Mouse (Mus musculus): ENCODE measurements around the gene Rgs4. TPM values are rescaled to one million over a fixed set of nuclear protein-coding genes. Genes with fewer than 3 reads are reported as not detected.

Gene Rgs4
- total RNA-seq, 1 experiment: 1.1 TPM

DNA sequence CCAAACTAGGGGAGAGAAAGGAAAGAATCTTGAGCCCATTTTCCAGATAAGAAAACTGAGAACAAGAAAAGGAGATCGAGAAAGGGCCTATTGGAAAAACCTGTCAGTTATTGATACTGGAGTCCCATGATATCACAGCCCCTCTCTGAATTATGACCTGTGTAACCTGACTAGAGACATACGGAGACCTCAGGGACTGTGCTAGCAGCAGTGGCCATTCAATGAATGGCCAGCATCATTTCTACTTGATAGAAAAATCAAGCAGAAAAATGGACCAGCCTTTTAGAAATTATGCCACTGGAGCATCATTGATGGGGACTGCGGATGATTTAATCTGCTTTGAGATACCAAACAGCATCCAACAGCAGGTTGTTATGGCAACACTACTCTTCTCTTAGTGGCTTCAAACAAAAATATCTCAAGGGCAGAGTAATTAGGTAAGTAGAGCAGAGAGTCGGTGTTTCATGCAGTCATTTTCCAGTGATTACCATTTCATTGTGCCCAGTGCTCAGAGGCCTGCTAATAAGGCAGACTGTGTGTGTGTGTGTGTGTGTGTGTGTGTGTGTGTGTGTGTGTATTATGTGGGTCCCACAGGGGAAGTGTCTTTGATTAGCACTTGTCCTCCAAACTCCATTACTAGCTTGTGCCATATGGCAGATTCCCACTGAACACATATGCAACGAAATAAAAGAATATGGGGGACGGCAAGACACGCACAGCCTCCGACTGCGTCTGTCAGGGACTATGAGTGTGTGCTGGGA is 16.6 kb upstream of the Rgs4 start:
- DNase-seq (ENCODE audit: low read depth, low spot score): no peak
- Histone ChIP-seq H3K9ac (ENCODE audit: insufficient read depth, low read depth, low read length, poor library complexity, severe bottlenecking) (no peak overlapping the region), H3K9me3 (ENCODE audit: control insufficient read depth, insufficient read depth, low read depth, low read length) (no peaks in the 10 kb centered on the region), H3K27ac (ENCODE audit: insufficient read depth, low read depth, low read length, poor library complexity, severe bottlenecking) (no peak overlapping the region), H3K4me3 (ENCODE audit: insufficient read depth in 1 of 2, low read depth in 1 of 2, low read length in 2 of 2, poor library complexity in 1 of 2, severe bottlenecking in 1 of 2) (no peak overlapping the region), H3K4me1 (ENCODE audit: control insufficient read depth in 2 of 2, insufficient read depth in 2 of 2, low read length in 2 of 2, poor library complexity in 1 of 2) (no peaks in the 10 kb centered on the region), H3K36me3 (ENCODE audit: control insufficient read depth, insufficient read depth, low read length, poor library complexity, severe bottlenecking) (no peaks in the 10 kb centered on the region)
- in situ Hi-C loops (cut with MboI; ENCODE audit: low sequenced_read_pairs in 2 of 2, unreplicated experiment in 2 of 2): no loop called here
- TF ChIP-seq MAFK (IDR thresholded peaks at IDR 0.05; ENCODE audit: insufficient read depth, low read depth, low read length) (no peak), CHD2 (IDR thresholded peaks at IDR 0.05; ENCODE audit: low read depth, low read length) (no peak), ZNF384 (IDR thresholded peaks at IDR 0.05; ENCODE audit: low read depth, low read length) (no peak), ZC3H11A (IDR thresholded peaks at IDR 0.05; ENCODE audit: borderline replicate concordance, low read depth, low read length) (no peak), HCFC1 (IDR thresholded peaks at IDR 0.05; ENCODE audit: borderline replicate concordance, insufficient read depth, low read length) (no peak)

GRCm38 (mm10) chr1:169762524-169762923 is 15.1 kb upstream of the Rgs4 start:
- H3K9me3 ChIP-seq (ENCODE audit: control insufficient read depth, insufficient read depth, low read depth, low read length): no peaks in the 10 kb centered on the region
- DNase-seq (ENCODE audit: low read depth, low spot score): no peak
- no peaks in the 10 kb centered on the region for H3K4me1 ChIP-seq (ENCODE audit: control insufficient read depth in 2 of 2, insufficient read depth in 2 of 2, low read length in 2 of 2, poor library complexity in 1 of 2)
- no peak overlapping the region for H3K9ac ChIP-seq (ENCODE audit: insufficient read depth, low read depth, low read length, poor library complexity, severe bottlenecking)
- in situ Hi-C loops (cut with MboI; ENCODE audit: low sequenced_read_pairs in 2 of 2, unreplicated experiment in 2 of 2): no loop called here
- no peak overlapping the region for H3K27ac ChIP-seq (ENCODE audit: insufficient read depth, low read depth, low read length, poor library complexity, severe bottlenecking)
- no peak for TF ChIP-seq ZNF384 (IDR thresholded peaks at IDR 0.05; ENCODE audit: low read depth, low read length)
- no peak for TF ChIP-seq HCFC1 (IDR thresholded peaks at IDR 0.05; ENCODE audit: borderline replicate concordance, insufficient read depth, low read length)
- no peak for TF ChIP-seq CHD2 (IDR thresholded peaks at IDR 0.05; ENCODE audit: low read depth, low read length)
- no peak for TF ChIP-seq MAFK (IDR thresholded peaks at IDR 0.05; ENCODE audit: insufficient read depth, low read depth, low read length)
- no peak for TF ChIP-seq ZC3H11A (IDR thresholded peaks at IDR 0.05; ENCODE audit: borderline replicate concordance, low read depth, low read length)
- no peak overlapping the region for H3K4me3 ChIP-seq (ENCODE audit: insufficient read depth in 1 of 2, low read depth in 1 of 2, low read length in 2 of 2, poor library complexity in 1 of 2, severe bottlenecking in 1 of 2)
- H3K36me3 ChIP-seq (ENCODE audit: control insufficient read depth, insufficient read depth, low read length, poor library complexity, severe bottlenecking): no peaks in the 10 kb centered on the region

GRCm38 (mm10) chr1:169756532-169756931 is 9.1 kb upstream of the Rgs4 start:
- no peak for DNase-seq (ENCODE audit: low read depth, low spot score)
- H3K36me3 ChIP-seq (ENCODE audit: control insufficient read depth, insufficient read depth, low read length, poor library complexity, severe bottlenecking): no peaks in the 10 kb centered on the region
- H3K4me3 ChIP-seq (ENCODE audit: insufficient read depth in 1 of 2, low read depth in 1 of 2, low read length in 2 of 2, poor library complexity in 1 of 2, severe bottlenecking in 1 of 2): no peak overlapping the region
- in situ Hi-C loops (cut with MboI; ENCODE audit: low sequenced_read_pairs in 2 of 2, unreplicated experiment in 2 of 2): no loop called here
- H3K9ac ChIP-seq (ENCODE audit: insufficient read depth, low read depth, low read length, poor library complexity, severe bottlenecking): no peak overlapping the region
- no peak overlapping the region for H3K27ac ChIP-seq (ENCODE audit: insufficient read depth, low read depth, low read length, poor library complexity, severe bottlenecking)
- no peaks in the 10 kb centered on the region for H3K9me3 ChIP-seq (ENCODE audit: control insufficient read depth, insufficient read depth, low read depth, low read length)
- H3K4me1 ChIP-seq (ENCODE audit: control insufficient read depth in 2 of 2, insufficient read depth in 2 of 2, low read length in 2 of 2, poor library complexity in 1 of 2): no peaks in the 10 kb centered on the region
- TF ChIP-seq MAFK (IDR thresholded peaks at IDR 0.05; ENCODE audit: insufficient read depth, low read depth, low read length): no peak
- no peak for TF ChIP-seq ZC3H11A (IDR thresholded peaks at IDR 0.05; ENCODE audit: borderline replicate concordance, low read depth, low read length)
- no peak for TF ChIP-seq ZNF384 (IDR thresholded peaks at IDR 0.05; ENCODE audit: low read depth, low read length)
- TF ChIP-seq HCFC1 (IDR thresholded peaks at IDR 0.05; ENCODE audit: borderline replicate concordance, insufficient read depth, low read length): no peak
- TF ChIP-seq CHD2 (IDR thresholded peaks at IDR 0.05; ENCODE audit: low read depth, low read length): no peak

DNA sequence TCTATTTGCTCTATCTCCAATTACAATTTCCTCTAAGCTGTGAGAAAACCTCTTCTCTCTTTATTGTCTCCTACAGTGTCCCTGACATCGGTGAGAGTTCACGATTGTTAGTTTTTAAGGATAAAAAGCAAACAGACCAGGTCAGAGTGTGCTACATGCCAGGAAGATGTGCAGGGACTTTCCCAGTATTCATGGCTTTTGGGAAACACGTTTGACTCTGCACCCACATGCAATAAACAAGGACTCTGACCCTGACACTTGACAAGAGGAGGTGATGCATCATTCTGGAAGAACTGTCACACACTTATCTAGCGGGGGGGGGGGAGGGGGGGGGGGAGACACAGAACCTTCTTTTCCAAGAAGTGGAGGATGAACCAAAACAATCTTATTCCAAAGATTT is 5.0 kb upstream of the Rgs4 start:
- Histone ChIP-seq H3K27ac (ENCODE audit: insufficient read depth, low read depth, low read length, poor library complexity, severe bottlenecking) (no peak overlapping the region), H3K9me3 (ENCODE audit: control insufficient read depth, insufficient read depth, low read depth, low read length) (no peaks in the 10 kb centered on the region), H3K36me3 (ENCODE audit: control insufficient read depth, insufficient read depth, low read length, poor library complexity, severe bottlenecking) (no peaks in the 10 kb centered on the region), H3K4me3 (ENCODE audit: insufficient read depth in 1 of 2, low read depth in 1 of 2, low read length in 2 of 2, poor library complexity in 1 of 2, severe bottlenecking in 1 of 2) (no peak overlapping the region), H3K4me1 (ENCODE audit: control insufficient read depth in 2 of 2, insufficient read depth in 2 of 2, low read length in 2 of 2, poor library complexity in 1 of 2) (no peaks in the 10 kb centered on the region), H3K9ac (ENCODE audit: insufficient read depth, low read depth, low read length, poor library complexity, severe bottlenecking) (no peak overlapping the region)
- in situ Hi-C loops (cut with MboI; ENCODE audit: low sequenced_read_pairs in 2 of 2, unreplicated experiment in 2 of 2): no loop called here
- DNase-seq (ENCODE audit: low read depth, low spot score): no peak
- TF ChIP-seq ZNF384 (IDR thresholded peaks at IDR 0.05; ENCODE audit: low read depth, low read length) (no peak), ZC3H11A (IDR thresholded peaks at IDR 0.05; ENCODE audit: borderline replicate concordance, low read depth, low read length) (no peak), MAFK (IDR thresholded peaks at IDR 0.05; ENCODE audit: insufficient read depth, low read depth, low read length) (no peak), HCFC1 (IDR thresholded peaks at IDR 0.05; ENCODE audit: borderline replicate concordance, insufficient read depth, low read length) (no peak), CHD2 (IDR thresholded peaks at IDR 0.05; ENCODE audit: low read depth, low read length) (no peak)

Measured in ES-E14 (cell line).